In the genomic region with DNA sequence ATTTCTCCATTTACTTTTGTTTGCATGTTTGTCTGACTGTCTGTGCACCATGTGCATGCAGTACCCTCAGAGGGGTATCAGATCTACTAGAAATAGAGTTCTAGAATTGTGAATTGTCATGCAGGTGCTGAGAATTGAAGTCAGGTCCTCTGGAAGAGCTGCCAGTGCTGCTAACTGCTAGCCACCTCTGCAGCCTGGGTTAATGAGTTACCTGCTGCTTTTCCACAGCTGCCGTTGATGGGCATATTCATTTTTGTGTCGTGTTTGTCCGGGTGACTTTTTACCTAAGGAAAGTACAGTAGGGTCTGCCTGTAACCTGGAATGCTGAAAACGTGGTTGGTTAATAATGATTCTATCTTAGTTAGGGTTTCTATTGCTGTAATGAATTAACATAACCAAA, we compare ENCODE assay signal across 20 mouse cellular contexts. TPM values are rescaled to one million over a fixed set of nuclear protein-coding genes. Genes with fewer than 3 reads are reported as not detected.
A peak's percentile ranks its signal among the peaks of the same experiment; 100 is the strongest.
DNase-seq lines count a peak whose midpoint lies in the region; ATAC-seq and TF ChIP-seq lines count a peak whose summit lies in the region.
"Had no signal": no experiment of that assay in that cellular context is flagged by ENCODE, and none has a peak within 500 bp of the region (broad histone marks: within the 10 kb centered on the region; RNA-seq: fewer than 3 reads in every experiment).

No protein-coding gene starts in this region.

- TF ChIP-seq CTCF in kidney, adult 2 months (conservative IDR thresholded peaks at IDR 0.05; ENCODE audit: insufficient read depth, insufficient read length, low read depth, low read length): no peak

- TF ChIP-seq POLR2A in kidney, adult 2 months (IDR thresholded peaks at IDR 0.05; ENCODE audit: low read depth, low read length): no peak

- H3K36me3 ChIP-seq in kidney, adult 2 months (ENCODE audit: control insufficient read depth, insufficient read depth, low read length): no peaks in the 10 kb centered on the region
- H3K36me3 ChIP-seq in kidney, embryonic 15.5 days: peaks cover 10% of the 10 kb centered on the region
- H3K36me3 ChIP-seq in intestine, embryonic 15.5 days: no peaks in the 10 kb centered on the region

- no peak overlapping the region for H3K4me3 ChIP-seq in kidney, adult 2 months (ENCODE audit: insufficient read depth, low read depth, low read length)
- no peak overlapping the region for H3K4me3 ChIP-seq in kidney, embryonic 15.5 days (replicated peaks)
- no peak overlapping the region for H3K4me3 ChIP-seq in intestine, embryonic 15.5 days (replicated peaks)
- H3K4me3 ChIP-seq: embryonic facial prominence, embryonic 12.5 days; forebrain, embryonic 12.5 days; heart, embryonic 10.5 days had no signal

- ATAC-seq in kidney, embryonic 15.5 days (replicated peaks; ENCODE audit: low FRiP score): no peak
- ATAC-seq in intestine, embryonic 15.5 days: peak; percentile 44; the same call in 1 of the 2 replicates
- no peak for ATAC-seq in erythroblast, adult 5-6 weeks (replicated peaks; ENCODE audit: low FRiP score, poor library complexity, severe bottlenecking)
- ATAC-seq: forebrain, embryonic 16.5 days had no signal

- no peak overlapping the region for H3K27ac ChIP-seq in kidney, adult 2 months (ENCODE audit: insufficient read depth, low read depth, low read length)
- no peak overlapping the region for H3K27ac ChIP-seq in kidney, embryonic 15.5 days
- H3K27ac ChIP-seq in intestine, embryonic 15.5 days: no peak overlapping the region
- H3K27ac ChIP-seq: embryonic facial prominence, embryonic 12.5 days; forebrain, embryonic 12.5 days; heart, embryonic 10.5 days had no signal

- peak; percentile 61 for DNase-seq in kidney, adult 2 months
- DNase-seq in kidney, postnatal 25 days: peak; percentile 40 to 47
- no peak for DNase-seq in kidney, postnatal 4 days
- DNase-seq in kidney, postnatal 36 days: peak; percentile 39 to 51
- DNase-seq: adrenal gland, postnatal 10 days; cerebellum, adult 11 months; cerebellum, adult 8-10 months; cerebellum, postnatal 14 days; gastrocnemius, postnatal 10 days; heart, adult 18-20 months; heart, postnatal 10 days; heart, postnatal 4 days had no signal

- H3K4me2 ChIP-seq in kidney, embryonic 15.5 days: no peak overlapping the region
- H3K4me2 ChIP-seq in intestine, embryonic 15.5 days (replicated peaks): no peak overlapping the region
- H3K4me2 ChIP-seq: embryonic facial prominence, embryonic 12.5 days; forebrain, embryonic 12.5 days had no signal

- peaks cover 9% of the 10 kb centered on the region; the same call in 1 of the 2 replicates for H3K4me1 ChIP-seq in kidney, adult 2 months (ENCODE audit: control insufficient read depth, insufficient read depth, low read length)
- peaks cover 17% of the 10 kb centered on the region; the same call in 1 of the 2 replicates for H3K4me1 ChIP-seq in kidney, embryonic 15.5 days
- peaks cover 4% of the 10 kb centered on the region; the same call in 1 of the 2 replicates for H3K4me1 ChIP-seq in intestine, embryonic 15.5 days (replicated peaks)
- H3K4me1 ChIP-seq: forebrain, embryonic 12.5 days had no signal

- 36% methylated on average over 4 of the region's 4 CpGs for WGBS in kidney, adult 2 months
- 66% methylated on average over 4 of the region's 4 CpGs for WGBS in kidney, embryonic 15.5 days
- 65% methylated on average over 4 of the region's 4 CpGs for WGBS in intestine, embryonic 15.5 days

- no peaks in the 10 kb centered on the region for H3K27me3 ChIP-seq in kidney, adult 2 months (replicated peaks; ENCODE audit: control insufficient read depth, insufficient read depth, low read length)
- no peaks in the 10 kb centered on the region for H3K27me3 ChIP-seq in kidney, embryonic 15.5 days
- H3K27me3 ChIP-seq in intestine, embryonic 15.5 days (replicated peaks): no peaks in the 10 kb centered on the region
- H3K27me3 ChIP-seq: embryonic facial prominence, embryonic 12.5 days; forebrain, embryonic 12.5 days had no signal

- H3K9me3 ChIP-seq in kidney, embryonic 15.5 days (replicated peaks): no peaks in the 10 kb centered on the region
- H3K9me3 ChIP-seq in intestine, embryonic 15.5 days: no peaks in the 10 kb centered on the region
- H3K9me3 ChIP-seq: embryonic facial prominence, embryonic 12.5 days; forebrain, embryonic 12.5 days; heart, embryonic 10.5 days had no signal

- H3K9ac ChIP-seq in kidney, embryonic 15.5 days: no peak overlapping the region
- no peak overlapping the region for H3K9ac ChIP-seq in intestine, embryonic 15.5 days
- H3K9ac ChIP-seq: embryonic facial prominence, embryonic 12.5 days; forebrain, embryonic 12.5 days had no signal

RNA-seq across cellular contexts. Expression of gene Lpgat1, which starts 24.0 kb away (rescaled TPM):
- polyA plus RNA-seq in kidney, adult 2 months (2012; rRNA removed): 17.6 and 20.8 TPM in 2 replicates
- 18.5 and 20.9 TPM in 2 replicates for polyA plus RNA-seq in kidney, embryonic 15.5 days (2015; fragmentation: Nextera tagmentation; extraction: Ambion mirVana)
- 31.2 and 37.2 TPM in 2 replicates for polyA plus RNA-seq in intestine, embryonic 15.5 days (2015; fragmentation: Nextera tagmentation; extraction: Ambion mirVana)
- 7.9 and 16.3 TPM in 2 replicates for total RNA-seq in erythroblast, adult 5-6 weeks (2015; ENCODE audit: low replicate concordance)
- 5.7 and 8.5 TPM in 2 replicates for total RNA-seq in erythroblast, adult 5-6 weeks (2017; ENCODE audit: low replicate concordance)
- total RNA-seq: MEL had no signal

Comparison
In these comparisons a context has a peak if more than half of its experiments do, and no peak if none do; other contexts are left out.
1. DNase-seq: peak in kidney, adult 2 months (single experiment), kidney, postnatal 25 days (2 of 2) and kidney, postnatal 36 days (2 of 2); none in kidney, postnatal 4 days (0 of 2).